ENCODE assay signal across 9 mouse cellular contexts in the genomic region with DNA sequence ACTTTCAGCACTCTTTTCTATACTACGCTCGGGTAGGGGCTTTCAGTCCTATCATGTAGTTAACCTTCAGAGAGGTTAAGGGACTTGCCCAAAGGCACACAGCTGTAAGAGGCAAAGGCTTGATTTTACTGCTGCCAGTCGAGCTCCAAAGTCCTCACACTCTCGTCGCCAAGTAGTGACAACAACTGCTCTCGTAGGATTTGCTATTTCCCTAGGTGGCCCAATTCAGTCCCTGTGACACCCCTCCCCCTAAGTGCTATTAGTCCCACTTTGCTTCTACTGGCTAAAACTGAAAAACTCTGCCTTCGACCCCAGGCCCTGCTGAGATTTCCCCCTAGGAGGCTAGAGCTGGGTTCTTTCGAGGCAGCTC. TPM values are rescaled to one million over a fixed set of nuclear protein-coding genes. Genes with fewer than 3 reads are reported as not detected.
DNase-seq lines count a peak whose midpoint lies in the region; ATAC-seq and TF ChIP-seq lines count a peak whose summit lies in the region.
"Had no signal": no experiment of that assay in that cellular context is flagged by ENCODE, and none has a peak within 500 bp of the region (broad histone marks: within the 10 kb centered on the region; RNA-seq: fewer than 3 reads in every experiment).

No protein-coding gene starts in this region.

- 8% methylated on average over 8 of the region's 8 CpGs for WGBS in forebrain, embryonic 16.5 days
- 10% methylated on average over 8 of the region's 8 CpGs for WGBS in liver, embryonic 14.5 days (ENCODE audit: insufficient replicate concordance)

- no peak for TF ChIP-seq EP300 in liver, embryonic 14.5 days (IDR thresholded peaks at IDR 0.05; ENCODE audit: low read depth)

- no peak for TF ChIP-seq CTCF in liver, embryonic 14.5 days (IDR thresholded peaks at IDR 0.05; ENCODE audit: low read depth)

- peak; percentile 9 for DNase-seq in embryo, embryonic 10 days (ENCODE audit: low spot score)
- DNase-seq in embryo, embryonic 9.5 days (ENCODE audit: extremely low spot score): no peak
- peak; percentile 22 for DNase-seq in CD4-positive helper T cell, adult 2 months (ENCODE audit: low read depth, low spot score)
- no peak for DNase-seq in liver, embryonic 14.5 days (ENCODE audit: low read depth in 3 of 3, low spot score in 3 of 3)
- no peak for DNase-seq in adrenal gland, adult 2 months
- DNase-seq in layer of hippocampus, adult 18-20 months (ENCODE audit: low spot score in 2 of 2): no peak
- no peak for DNase-seq in adrenal gland, postnatal 4 days (ENCODE audit: low spot score in 2 of 2)

- H3K4me1 ChIP-seq in forebrain, embryonic 16.5 days (replicated peaks; ENCODE audit: control insufficient read depth, insufficient read depth, low read length): peaks cover 12% of the 10 kb centered on the region
- peaks cover 0 to 8% of the 10 kb centered on the region in 2 experiments; a peak in 2 of 4 replicates for H3K4me1 ChIP-seq in liver, embryonic 14.5 days (replicated peaks; ENCODE audit: control insufficient read depth in 2 of 2, insufficient read depth in 2 of 2, low read length in 1 of 2)

- H3K36me3 ChIP-seq in forebrain, embryonic 16.5 days (ENCODE audit: control insufficient read depth, insufficient read depth): no peaks in the 10 kb centered on the region
- no peaks in the 10 kb centered on the region for H3K36me3 ChIP-seq in liver, embryonic 14.5 days (replicated peaks; ENCODE audit: control insufficient read depth, insufficient read depth, low read depth)

- H3K27ac ChIP-seq in forebrain, embryonic 16.5 days (ENCODE audit: low read length): no peak overlapping the region
- no peak overlapping the region for H3K27ac ChIP-seq in liver, embryonic 14.5 days

- peak overlapping the region; percentile 86 for H3K4me2 ChIP-seq in forebrain, embryonic 16.5 days (ENCODE audit: low read length)
- H3K4me2 ChIP-seq in liver, embryonic 14.5 days (ENCODE audit: low read depth): peak overlapping the region; percentile 32

- no peak for ATAC-seq in forebrain, embryonic 16.5 days
- ATAC-seq in liver, embryonic 14.5 days (ENCODE audit: insufficient read depth): no peak

- peak overlapping the region; percentile 48 for H3K4me3 ChIP-seq in forebrain, embryonic 16.5 days (replicated peaks; ENCODE audit: low read length)
- peak overlapping the region; percentile 46 to 55 for H3K4me3 ChIP-seq in liver, embryonic 14.5 days (ENCODE audit: insufficient read depth in 1 of 2, low read depth in 2 of 2, low read length in 2 of 2)

- H3K9ac ChIP-seq in forebrain, embryonic 16.5 days (replicated peaks; ENCODE audit: low read depth, low read length): peak overlapping the region; percentile 56
- H3K9ac ChIP-seq in liver, embryonic 14.5 days (replicated peaks): no peak overlapping the region

- 0 out of 2 replicates have a peak, but pooled peaks cover 8% of the 10 kb centered on the region for H3K27me3 ChIP-seq in forebrain, embryonic 16.5 days (replicated peaks; ENCODE audit: control insufficient read depth, insufficient read depth, low read length)
- H3K27me3 ChIP-seq in liver, embryonic 14.5 days (ENCODE audit: control insufficient read depth, insufficient read depth, low read length): peaks cover 33% of the 10 kb centered on the region

- H3K9me3 ChIP-seq in forebrain, embryonic 16.5 days (ENCODE audit: control insufficient read depth, low read length): no peaks in the 10 kb centered on the region
- no peaks in the 10 kb centered on the region for H3K9me3 ChIP-seq in liver, embryonic 14.5 days (ENCODE audit: control insufficient read depth, low read length)

RNA-seq across cellular contexts. Expression of gene Rhod, which starts 0.5 kb away (rescaled TPM):
- 5.3 and 5.7 TPM in 2 replicates for polyA plus RNA-seq in forebrain, embryonic 16.5 days (2015; fragmentation: Nextera tagmentation; extraction: Ambion mirVana)
- polyA plus RNA-seq in liver, embryonic 14.5 days (2012; rRNA removed): 3.8 and 5.3 TPM in 2 replicates
- polyA plus RNA-seq in liver, embryonic 14.5 days (2014; fragmentation: Nextera tagmentation; extraction: Ambion mirVana): 6.2 and 6.4 TPM in 2 replicates
- 10 to 100 TPM; 25.7 to 36.4 TPM for total RNA-seq in adrenal gland, adult 2 months (2021)
- polyA plus RNA-seq in adrenal gland, adult 2 months (2012; rRNA removed): 35.2 and 39.5 TPM in 2 replicates
- total RNA-seq in layer of hippocampus, adult 18-20 months (2021): 1 to 10 TPM; 1.0 to 1.2 TPM
- 10 to 100 TPM; 18.0 to 19.7 TPM for total RNA-seq in adrenal gland, postnatal 4 days (2021)

RNA-seq across cellular contexts. Expression of gene Syt12, which starts 38.5 kb away (rescaled TPM):
- 1.8 and 2.2 TPM in 2 replicates for polyA plus RNA-seq in forebrain, embryonic 16.5 days (2015; fragmentation: Nextera tagmentation; extraction: Ambion mirVana)
- polyA plus RNA-seq in liver, embryonic 14.5 days (2012; rRNA removed): 0.06 and 0.15 TPM in 2 replicates
- polyA plus RNA-seq in liver, embryonic 14.5 days (2014; fragmentation: Nextera tagmentation; extraction: Ambion mirVana): 0.06 and 0.14 TPM in 2 replicates
- 10 to 100 TPM; 58.0 to 74.0 TPM for total RNA-seq in adrenal gland, adult 2 months (2021)
- polyA plus RNA-seq in adrenal gland, adult 2 months (2012; rRNA removed): 124 and 143 TPM in 2 replicates
- 10 to 100 TPM; 28.5 to 30.3 TPM for total RNA-seq in layer of hippocampus, adult 18-20 months (2021)
- 10 to 100 TPM; 21.0 to 21.4 TPM for total RNA-seq in adrenal gland, postnatal 4 days (2021)
- total RNA-seq: hematopoietic stem cell, adult 5-6 weeks had no signal

RNA-seq across cellular contexts. Expression of gene Kdm2a, which starts 40.7 kb away (rescaled TPM):
- polyA plus RNA-seq in forebrain, embryonic 16.5 days (2015; fragmentation: Nextera tagmentation; extraction: Ambion mirVana): 38.9 and 42.1 TPM in 2 replicates
- polyA plus RNA-seq in liver, embryonic 14.5 days (2012; rRNA removed): 18.9 and 19.0 TPM in 2 replicates
- polyA plus RNA-seq in liver, embryonic 14.5 days (2014; fragmentation: Nextera tagmentation; extraction: Ambion mirVana): 12.4 and 13.4 TPM in 2 replicates
- total RNA-seq in adrenal gland, adult 2 months (2021): 100 to 1,000 TPM in 1 of 2 experiments, 10 to 100 TPM in 1; 81.7 to 155 TPM
- polyA plus RNA-seq in adrenal gland, adult 2 months (2012; rRNA removed): 66.3 and 78.0 TPM in 2 replicates
- 10 to 100 TPM; 74.2 to 88.4 TPM for total RNA-seq in layer of hippocampus, adult 18-20 months (2021)
- 100 to 1,000 TPM; 104 to 106 TPM for total RNA-seq in adrenal gland, postnatal 4 days (2021)

RNA-seq across cellular contexts. Expression of gene 2010003K11Rik, which starts 59.6 kb away (rescaled TPM):
- polyA plus RNA-seq in forebrain, embryonic 16.5 days (2015; fragmentation: Nextera tagmentation; extraction: Ambion mirVana): not detected in 2 replicates
- polyA plus RNA-seq in liver, embryonic 14.5 days (2012; rRNA removed): 0.03 TPM in 1 of 2 replicates, not detected in the other
- 0.08 and 0.15 TPM in 2 replicates for polyA plus RNA-seq in liver, embryonic 14.5 days (2014; fragmentation: Nextera tagmentation; extraction: Ambion mirVana)
- 10 to 100 TPM; 41.3 to 58.6 TPM for total RNA-seq in adrenal gland, adult 2 months (2021)
- polyA plus RNA-seq in adrenal gland, adult 2 months (2012; rRNA removed): 6.4 and 8.5 TPM in 2 replicates
- not detected for total RNA-seq in layer of hippocampus, adult 18-20 months (2021)
- total RNA-seq in adrenal gland, postnatal 4 days (2021): 1 to 10 TPM; 2.0 to 4.1 TPM
- total RNA-seq: hematopoietic stem cell, adult 5-6 weeks had no signal

Comparison
In these comparisons a context has a peak if more than half of its experiments do, and no peak if none do; other contexts are left out.
1. DNase-seq: peak in embryo, embryonic 10 days (single experiment) and CD4-positive helper T cell, adult 2 months (single experiment); none in embryo, embryonic 9.5 days (single experiment), liver, embryonic 14.5 days (0 of 3), adrenal gland, adult 2 months (single experiment), layer of hippocampus, adult 18-20 months (0 of 2) and adrenal gland, postnatal 4 days (0 of 2).
2. RNA of gene Rhod, which starts 0.5 kb away (total RNA-seq): 25.7 to 36.4 TPM in adrenal gland, adult 2 months and 18.0 to 19.7 TPM in adrenal gland, postnatal 4 days; 1.0 to 1.2 TPM in layer of hippocampus, adult 18-20 months; every median in the first group is over 4 times any median in the second.